Mouse (Mus musculus): ENCODE data around the gene Rrad. TPM values are rescaled to one million over a fixed set of nuclear protein-coding genes. Genes with fewer than 3 reads are reported as not detected.

Rrad gene
- polyA plus RNA-seq, 1 experiment from 2014 or later = 0.82 TPM

DNA sequence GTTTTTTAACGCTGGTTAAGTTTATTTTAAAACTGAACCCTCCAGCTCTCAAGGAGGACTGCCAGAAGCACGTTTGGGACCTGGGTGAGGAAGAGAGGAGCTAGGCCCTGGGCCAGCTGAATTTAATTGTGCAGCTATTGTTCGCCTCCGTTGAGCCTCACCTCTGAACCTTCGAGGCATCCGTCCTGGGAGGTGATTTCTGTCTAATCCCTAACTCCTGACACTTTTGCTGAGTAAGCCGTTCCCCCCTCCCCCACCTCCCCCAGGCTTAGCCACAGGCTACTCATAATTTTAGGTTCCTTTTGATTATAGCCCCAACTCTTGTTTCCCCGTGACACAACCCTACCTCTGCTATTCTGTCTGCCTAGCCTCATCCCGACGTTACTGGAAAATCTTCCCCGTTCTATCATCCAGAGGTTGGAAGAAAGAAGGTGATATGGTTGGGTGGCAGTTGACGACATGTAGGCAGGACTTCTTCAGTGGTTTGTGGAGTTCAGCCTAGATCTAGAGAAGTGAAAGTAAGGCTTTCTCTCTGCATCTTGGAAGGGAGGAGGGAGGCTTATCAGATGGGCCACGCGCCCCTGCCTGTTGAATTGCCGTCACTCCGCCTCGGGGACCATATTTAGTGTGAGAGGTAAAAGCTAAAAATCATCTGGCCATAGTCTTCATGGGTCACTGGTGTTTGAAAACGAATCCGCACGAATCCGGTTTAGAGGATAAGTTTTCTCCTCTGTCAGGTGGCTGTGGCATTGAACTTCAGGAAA is 35.2 kb downstream of the Rrad start:
- DNase-seq (no peak), ATAC-seq (ENCODE audit: low read depth) (no peak)
- no peak overlapping the region for H3K27ac ChIP-seq
- no peaks in the 10 kb centered on the region for H3K9me3 ChIP-seq (replicated peaks)
- H3K4me3 ChIP-seq (replicated peaks) = no peak overlapping the region
- H3K4me2 ChIP-seq = peak overlapping the region; percentile 30
- H3K27me3 ChIP-seq = no peaks in the 10 kb centered on the region
- peaks cover 33% of the 10 kb centered on the region for H3K36me3 ChIP-seq
- WGBS (ENCODE audit: insufficient replicate concordance) = 66% methylated on average over 21 of the region's 21 CpGs
- H3K9ac ChIP-seq = peak overlapping the region; percentile 26; the same call in 1 of the 2 replicates
- H3K4me1 ChIP-seq (replicated peaks) = peaks cover 27% of the 10 kb centered on the region

DNA sequence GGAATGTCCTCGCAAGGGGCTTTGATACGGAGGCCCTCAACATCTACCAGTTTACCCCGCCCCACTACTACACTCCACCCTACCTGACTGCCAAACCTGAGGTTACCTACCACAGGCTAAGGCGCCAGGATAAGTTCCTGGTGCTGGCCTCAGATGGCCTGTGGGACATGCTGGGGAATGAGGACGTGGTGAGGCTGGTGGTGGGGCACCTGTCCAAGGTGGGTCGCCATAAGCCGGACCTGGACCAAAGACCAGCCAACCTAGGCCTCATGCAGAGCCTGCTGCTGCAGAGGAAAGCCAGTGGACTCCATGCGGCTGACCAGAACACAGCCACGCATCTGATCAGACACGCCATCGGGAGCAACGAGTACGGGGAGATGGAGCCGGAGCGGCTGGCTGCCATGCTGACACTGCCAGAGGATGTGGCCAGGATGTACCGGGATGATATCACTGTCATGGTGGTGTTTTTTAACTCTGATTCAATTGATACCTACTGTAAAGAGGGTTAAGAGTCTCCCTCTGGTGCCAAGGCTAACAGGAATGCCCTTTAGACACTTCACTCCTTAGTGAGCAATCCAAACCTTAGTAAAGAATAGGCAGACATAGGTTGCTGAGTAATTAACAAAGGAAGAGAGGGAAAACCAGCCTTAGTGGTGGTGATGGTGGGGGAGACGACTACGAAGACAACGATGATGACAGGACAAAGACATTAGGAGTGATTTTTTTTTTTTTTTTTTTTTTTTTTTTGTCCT is 36.3 kb downstream of the Rrad start:
- WGBS (ENCODE audit: insufficient replicate concordance) = 86% methylated on average over 19 of the region's 19 CpGs
- Histone ChIP-seq H3K4me1 (replicated peaks) (peaks cover 37% of the 10 kb centered on the region), H3K4me3 (replicated peaks) (no peak overlapping the region), H3K36me3 (peaks cover 33% of the 10 kb centered on the region), H3K9ac (no peak overlapping the region), H3K9me3 (replicated peaks) (no peaks in the 10 kb centered on the region), H3K27ac (no peak overlapping the region), H3K4me2 (no peak overlapping the region), H3K27me3 (no peaks in the 10 kb centered on the region)
- ATAC-seq (ENCODE audit: low read depth) (no peak), DNase-seq (no peak)

DNA sequence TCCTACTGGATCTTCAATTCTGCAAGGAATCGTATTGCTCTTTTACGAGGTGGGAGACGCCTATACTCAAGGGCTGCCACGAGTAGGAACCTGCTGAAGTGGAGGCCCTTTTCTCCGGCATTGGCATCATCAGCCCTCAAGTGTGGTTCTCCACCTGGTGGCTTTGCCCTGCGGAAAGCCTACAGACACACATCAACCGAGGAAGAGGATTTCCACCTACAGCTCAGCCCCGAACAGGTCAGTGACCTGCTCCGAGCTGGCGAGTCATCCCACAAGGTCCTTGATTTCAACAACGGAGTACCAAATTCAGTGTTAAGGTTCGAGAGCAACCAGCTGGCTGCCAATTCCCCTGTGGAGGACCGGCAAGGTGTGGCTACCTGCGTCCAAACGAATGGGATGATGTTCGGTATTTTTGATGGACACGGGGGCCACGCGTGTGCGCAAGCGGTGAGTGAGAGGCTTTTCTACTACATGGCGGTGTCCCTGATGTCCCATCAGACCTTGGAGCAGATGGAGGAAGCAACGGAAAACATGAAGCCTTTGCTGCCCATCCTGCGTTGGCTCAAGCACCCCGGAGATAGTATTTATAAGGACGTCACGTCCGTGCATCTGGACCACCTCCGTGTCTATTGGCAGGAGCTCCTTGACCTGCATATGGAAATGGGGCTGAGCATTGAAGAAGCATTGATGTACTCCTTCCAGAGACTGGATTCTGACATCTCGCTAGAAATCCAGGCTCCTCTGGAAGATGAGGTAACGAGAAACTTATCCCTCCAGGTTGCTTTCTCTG is 37.4 kb downstream of the Rrad start:
- ATAC-seq (ENCODE audit: low read depth) = no peak
- H3K27ac ChIP-seq = no peak overlapping the region
- H3K36me3 ChIP-seq = peaks cover 33% of the 10 kb centered on the region
- H3K4me3 ChIP-seq (replicated peaks) = no peak overlapping the region
- H3K4me2 ChIP-seq = no peak overlapping the region
- no peaks in the 10 kb centered on the region for H3K27me3 ChIP-seq
- H3K4me1 ChIP-seq (replicated peaks) = peaks cover 37% of the 10 kb centered on the region
- no peaks in the 10 kb centered on the region for H3K9me3 ChIP-seq (replicated peaks)
- WGBS (ENCODE audit: insufficient replicate concordance) = 91% methylated on average over 31 of the region's 31 CpGs
- no peak for DNase-seq
- H3K9ac ChIP-seq = no peak overlapping the region

DNA sequence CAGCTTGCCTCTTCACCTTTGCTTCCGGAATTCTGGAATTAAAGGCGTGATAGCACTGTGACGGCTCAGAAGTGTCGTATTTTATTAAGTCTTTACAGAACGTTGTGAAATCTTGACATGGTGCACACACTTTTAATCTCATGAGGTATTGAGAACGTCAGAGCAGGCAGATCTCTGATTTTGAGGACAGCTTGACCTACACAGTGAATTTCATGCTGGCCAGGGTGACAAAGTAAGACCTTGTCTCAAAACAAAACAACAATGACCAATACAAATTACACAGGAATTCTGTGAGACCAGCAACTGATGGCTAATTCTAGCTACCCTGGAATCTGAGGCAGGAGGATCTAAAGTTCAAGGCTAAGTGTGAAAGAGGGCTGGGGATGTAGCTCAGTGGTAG is 38.6 kb downstream of the Rrad start:
- no peak overlapping the region for H3K27ac ChIP-seq

DNA sequence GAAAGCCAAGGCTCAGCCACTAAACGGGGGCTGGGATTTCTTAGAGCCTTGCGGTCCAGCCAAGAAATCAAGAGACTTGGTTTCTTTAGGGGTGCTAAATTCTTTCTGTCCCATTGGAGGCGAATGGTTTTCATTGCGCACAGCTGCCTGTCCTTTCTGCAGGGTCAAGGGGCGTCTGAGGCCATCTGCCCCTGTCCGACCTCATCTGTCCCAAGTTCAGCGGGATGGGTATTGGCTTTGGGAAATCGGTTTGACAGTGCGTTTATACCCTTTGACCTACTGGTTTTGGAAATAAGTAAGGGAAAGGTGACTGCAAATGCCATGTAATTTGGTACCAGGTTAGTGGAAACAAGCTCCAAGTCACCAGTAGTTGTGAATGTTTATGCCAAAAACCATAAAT is 39.3 kb downstream of the Rrad start:
- Histone ChIP-seq H3K27ac (peak overlapping the region; percentile 79), H3K4me3 (replicated peaks) (peak overlapping the region; percentile 74), H3K4me2 (peak overlapping the region; percentile 94), H3K4me1 (replicated peaks) (peaks cover 37% of the 10 kb centered on the region), H3K27me3 (no peaks in the 10 kb centered on the region), H3K9me3 (replicated peaks) (no peaks in the 10 kb centered on the region), H3K36me3 (peaks cover 33% of the 10 kb centered on the region), H3K9ac (peak overlapping the region; percentile 77)
- DNase-seq (no peak), ATAC-seq (ENCODE audit: low read depth) (no peak)
- 6% methylated on average over 9 of the region's 9 CpGs for WGBS (ENCODE audit: insufficient replicate concordance)

More for the DNA sequence above, 38.6 kb downstream of the Rrad start:
- Histone ChIP-seq H3K9ac (no peak overlapping the region), H3K9me3 (replicated peaks) (no peaks in the 10 kb centered on the region), H3K4me1 (replicated peaks) (peaks cover 37% of the 10 kb centered on the region), H3K4me2 (peak overlapping the region; percentile 94), H3K27me3 (no peaks in the 10 kb centered on the region), H3K36me3 (peaks cover 33% of the 10 kb centered on the region), H3K4me3 (replicated peaks) (0 out of 2 replicates have a peak overlapping the region, but pooled peaks have one; percentile 74)
- no peak for ATAC-seq (ENCODE audit: low read depth)
- 71% methylated on average over 6 of the region's 6 CpGs for WGBS (ENCODE audit: insufficient replicate concordance)
- DNase-seq = no peak

DNA sequence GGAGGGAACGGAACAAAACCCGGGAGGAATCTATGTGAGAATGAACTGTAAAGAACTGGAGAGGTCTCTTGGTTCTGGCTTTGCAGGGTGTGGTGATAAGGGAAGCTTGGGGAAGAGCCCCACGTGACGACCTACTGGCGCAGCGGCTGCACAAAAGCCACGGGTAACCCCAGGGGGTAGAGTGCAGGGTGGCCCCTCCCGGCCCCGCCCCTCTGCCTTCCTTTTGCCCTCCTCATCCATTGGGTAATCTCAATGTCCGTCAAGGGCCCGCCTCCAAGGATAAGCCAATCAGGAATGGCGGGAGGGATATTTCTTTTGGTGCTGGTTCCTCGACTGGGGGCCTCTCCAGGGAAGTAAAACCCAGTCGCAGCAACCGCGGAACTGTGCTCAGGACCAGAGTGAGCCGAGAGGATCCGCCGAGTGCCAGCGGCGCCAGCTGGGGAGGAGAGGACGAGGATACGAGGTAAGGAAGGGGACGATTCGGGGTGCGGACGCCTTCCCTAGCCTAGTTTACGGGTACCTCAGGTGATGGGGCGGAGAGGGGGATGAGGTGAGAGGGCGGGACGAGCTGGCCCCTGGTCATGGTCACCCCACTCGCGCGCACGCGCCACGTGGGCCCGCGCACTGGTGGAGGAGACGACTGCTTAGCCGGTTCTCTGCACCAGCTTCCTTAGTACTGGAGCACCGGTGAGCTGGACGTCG is 39.8 kb downstream of the Rrad start, which contains the start of gene Pdp2:
Gene Pdp2, plus strand, starts transcription at position 319 of the 702 bp plus-strand sequence.
- H3K4me1 ChIP-seq (replicated peaks) = peaks cover 36% of the 10 kb centered on the region
- under 1% methylated on average over 44 of the region's 44 CpGs for WGBS (ENCODE audit: insufficient replicate concordance)

DNA sequence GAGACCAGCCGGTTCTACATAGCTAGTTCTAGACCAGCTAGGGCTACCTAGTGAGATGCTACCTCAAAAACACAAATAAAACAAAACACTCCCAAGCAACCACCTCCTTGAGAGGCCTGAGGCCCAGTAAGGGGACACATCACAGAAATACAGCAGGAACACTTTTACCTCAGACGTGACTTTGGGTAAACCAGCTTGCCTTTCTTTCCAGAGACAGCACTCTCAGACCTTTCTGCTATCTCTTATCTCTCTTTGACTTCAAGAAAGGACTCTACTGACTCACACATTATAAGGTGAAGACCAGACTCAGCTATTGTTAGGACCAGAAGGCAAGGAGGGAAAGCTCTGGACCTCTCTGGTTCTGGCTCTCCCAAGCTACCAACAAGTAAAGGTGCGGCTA is 40.8 kb downstream of the Rrad start:
- DNase-seq (no peak), ATAC-seq (ENCODE audit: low read depth) (no peak)
- Histone ChIP-seq H3K36me3 (peaks cover 19% of the 10 kb centered on the region), H3K4me2 (0 out of 2 replicates have a peak overlapping the region, but pooled peaks have one; percentile 94), H3K4me1 (replicated peaks) (peaks cover 29% of the 10 kb centered on the region), H3K27me3 (no peaks in the 10 kb centered on the region), H3K9ac (no peak overlapping the region), H3K9me3 (replicated peaks) (no peaks in the 10 kb centered on the region), H3K27ac (peak overlapping the region; percentile 50; the same call in 1 of the 2 replicates), H3K4me3 (replicated peaks) (no peak overlapping the region)
- WGBS (ENCODE audit: insufficient replicate concordance) = 66% methylated on average over 3 of the region's 3 CpGs

More for the DNA sequence above, 39.8 kb downstream of the Rrad start, which contains the start of gene Pdp2:
- Histone ChIP-seq H3K4me3 (replicated peaks) (peak within 1 kb of the TSS; percentile 74), H3K27me3 (no peaks in the 10 kb centered on the region), H3K27ac (peak within 1 kb of the TSS; percentile 79), H3K9me3 (replicated peaks) (no peaks in the 10 kb centered on the region), H3K4me2 (peak within 1 kb of the TSS; percentile 94), H3K36me3 (peaks cover 28% of the 10 kb centered on the region), H3K9ac (peak within 1 kb of the TSS; percentile 77)
- DNase-seq = peak; percentile 86
- ATAC-seq (ENCODE audit: low read depth) = peak; percentile 99

DNA sequence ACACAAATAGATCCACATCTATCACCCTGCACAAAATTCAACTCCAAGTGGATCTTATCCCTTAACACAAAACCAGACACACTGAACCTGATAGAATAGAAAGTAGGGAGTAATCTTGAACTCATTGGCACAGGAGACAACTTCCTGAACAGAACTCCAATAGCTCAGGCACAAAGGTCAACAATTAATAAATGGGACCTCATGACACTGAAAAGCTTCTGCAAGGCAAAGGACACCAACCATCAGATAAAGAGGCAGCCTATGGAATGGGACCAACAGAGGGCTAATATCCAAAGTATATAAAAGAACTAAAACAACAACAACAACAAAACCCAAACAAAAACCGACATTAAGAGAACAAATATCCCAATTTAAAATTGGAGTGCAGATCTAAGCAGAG is 46.6 kb downstream of the Rrad start:
- DNase-seq (no peak), ATAC-seq (ENCODE audit: low read depth) (no peak)
- H3K27ac ChIP-seq = no peak overlapping the region
- WGBS (ENCODE audit: insufficient replicate concordance) = 34% methylated on average over 1 of the region's 1 CpGs
- no peaks in the 10 kb centered on the region for H3K36me3 ChIP-seq
- H3K4me2 ChIP-seq = no peak overlapping the region
- no peaks in the 10 kb centered on the region for H3K9me3 ChIP-seq (replicated peaks)
- H3K4me3 ChIP-seq (replicated peaks) = no peak overlapping the region
- no peaks in the 10 kb centered on the region for H3K4me1 ChIP-seq (replicated peaks)
- H3K9ac ChIP-seq = no peak overlapping the region
- H3K27me3 ChIP-seq = no peaks in the 10 kb centered on the region

Data from liver, embryonic 13.5 days (tissue).